Comparison of ENCODE assay signal across 9 mouse cellular contexts in genomic region chr11:75550200-75550946, GRCm38 (mm10). TPM values are rescaled to one million over a fixed set of nuclear protein-coding genes. Genes with fewer than 3 reads are reported as not detected.
DNase-seq lines count a peak whose midpoint lies in the region; ATAC-seq and TF ChIP-seq lines count a peak whose summit lies in the region.
"Had no signal": no experiment of that assay in that cellular context is flagged by ENCODE, and none has a peak within 500 bp of the region (broad histone marks: within the 10 kb centered on the region; RNA-seq: fewer than 3 reads in every experiment).

No protein-coding gene starts in this region.

- H3K27ac ChIP-seq in layer of hippocampus, adult 2 months: peak overlapping the region; percentile 83; the same call in 1 of the 2 replicates
- H3K27ac ChIP-seq in limb, embryonic 12.5 days: peak overlapping the region; percentile 41; the same call in 1 of the 2 replicates
- peak overlapping the region; percentile 52 for H3K27ac ChIP-seq in small intestine, adult 2 months (ENCODE audit: insufficient read depth, low read depth, low read length)

- TF ChIP-seq CTCF in layer of hippocampus, adult 2 months (conservative IDR thresholded peaks at IDR 0.05): no peak
- TF ChIP-seq CTCF in small intestine, adult 2 months (IDR thresholded peaks at IDR 0.05; ENCODE audit: extremely low read depth, insufficient read length, insufficient replicate concordance, low read depth, low read length): no peak

- no peak overlapping the region for H3K4me3 ChIP-seq in layer of hippocampus, adult 2 months
- no peak overlapping the region for H3K4me3 ChIP-seq in limb, embryonic 12.5 days (replicated peaks)
- no peak overlapping the region for H3K4me3 ChIP-seq in small intestine, adult 2 months (ENCODE audit: low read depth, low read length)
- H3K4me3 ChIP-seq: megakaryocyte, embryonic 14.5 days had no signal

- H3K4me1 ChIP-seq in limb, embryonic 12.5 days (replicated peaks): peaks cover 40% of the 10 kb centered on the region
- H3K4me1 ChIP-seq in small intestine, adult 2 months (ENCODE audit: control insufficient read depth, insufficient read depth, insufficient read length, low read length): 0 out of 2 replicates have a peak, but pooled peaks cover 9% of the 10 kb centered on the region

- no peak overlapping the region for H3K9ac ChIP-seq in limb, embryonic 12.5 days (replicated peaks)

- no peaks in the 10 kb centered on the region for H3K27me3 ChIP-seq in limb, embryonic 12.5 days
- H3K27me3 ChIP-seq in small intestine, adult 2 months (ENCODE audit: control insufficient read depth, insufficient read depth, low read length): no peaks in the 10 kb centered on the region
- H3K27me3 ChIP-seq: megakaryocyte, embryonic 14.5 days had no signal

- 71% methylated on average over 12 of the region's 12 CpGs for WGBS in limb, embryonic 12.5 days
- 80% methylated on average over 12 of the region's 12 CpGs for WGBS in small intestine, adult 2 months

- no peak overlapping the region for H3K4me2 ChIP-seq in limb, embryonic 12.5 days

- DNase-seq in layer of hippocampus, adult 2 months (ENCODE audit: low spot score in 2 of 2): no peak
- no peak for DNase-seq in layer of hippocampus, adult 11-12 months (ENCODE audit: low spot score)
- DNase-seq in gastrocnemius, postnatal 25 days: peak; percentile 72
- DNase-seq in right cerebral cortex, adult 18-20 months: no peak
- DNase-seq in layer of hippocampus, adult 8-10 months (ENCODE audit: low spot score in 2 of 2): no peak

- TF ChIP-seq POLR2A in small intestine, adult 2 months (IDR thresholded peaks at IDR 0.05; ENCODE audit: low read depth, low read length): no peak

- H3K36me3 ChIP-seq in limb, embryonic 12.5 days: no peaks in the 10 kb centered on the region
- peaks cover 59% of the 10 kb centered on the region for H3K36me3 ChIP-seq in small intestine, adult 2 months (ENCODE audit: control insufficient read depth, insufficient read depth, low read length)

- ATAC-seq in limb, embryonic 12.5 days (ENCODE audit: insufficient number of reproducible peaks, insufficient read depth, low FRiP score, low TSS enrichment, low read depth): no peak
- no peak for ATAC-seq in CD4-positive, CD25-positive, alpha-beta regulatory T cell, adult 4 months

- no peaks in the 10 kb centered on the region for H3K9me3 ChIP-seq in limb, embryonic 12.5 days
- H3K9me3 ChIP-seq: megakaryocyte, embryonic 14.5 days had no signal

RNA-seq across cellular contexts. Expression of gene Slc43a2, which starts 18.9 kb away (rescaled TPM):
- total RNA-seq in layer of hippocampus, adult 2 months (2021): 10 to 100 TPM; 43.0 to 53.4 TPM
- 10 to 100 TPM; 23.5 to 26.8 TPM for total RNA-seq in gastrocnemius, postnatal 25 days (2021)
- 3.7 and 4.2 TPM in 2 replicates for polyA plus RNA-seq in limb, embryonic 12.5 days (2016; fragmentation: Nextera tagmentation; extraction: Ambion mirVana)
- polyA plus RNA-seq in small intestine, adult 2 months (2012; rRNA removed): 165 and 508 TPM in 2 replicates
- polyA plus RNA-seq in CD4-positive, CD25-positive, alpha-beta regulatory T cell, adult 4 months (2017; shearing (Covaris generic)): 10 to 100 TPM; 17.3 to 27.2 TPM
- total RNA-seq in layer of hippocampus, adult 8-10 months (2022): 10 to 100 TPM; 42.6 to 55.5 (median 52.7) TPM

RNA-seq across cellular contexts. Expression of gene Scarf1, which starts 37.0 kb away (rescaled TPM):
- 1 to 10 TPM; 1.3 TPM for total RNA-seq in layer of hippocampus, adult 2 months (2021)
- total RNA-seq in gastrocnemius, postnatal 25 days (2021): 1 to 10 TPM; 3.2 to 4.7 TPM
- polyA plus RNA-seq in limb, embryonic 12.5 days (2016; fragmentation: Nextera tagmentation; extraction: Ambion mirVana): 5.4 and 6.0 TPM in 2 replicates
- 9.4 and 12.3 TPM in 2 replicates for polyA plus RNA-seq in small intestine, adult 2 months (2012; rRNA removed)
- under 1 TPM; 0.85 to 0.91 TPM for polyA plus RNA-seq in CD4-positive, CD25-positive, alpha-beta regulatory T cell, adult 4 months (2017; shearing (Covaris generic))
- 1 to 10 TPM; 1.1 to 1.6 (median 1.4) TPM for total RNA-seq in layer of hippocampus, adult 8-10 months (2022)

RNA-seq across cellular contexts. Expression of gene Pitpna, which starts 37.5 kb away (rescaled TPM):
- total RNA-seq in layer of hippocampus, adult 2 months (2021): 100 to 1,000 TPM; 269 to 283 TPM
- total RNA-seq in gastrocnemius, postnatal 25 days (2021): 100 to 1,000 TPM; 123 to 168 TPM
- 80.8 and 89.5 TPM in 2 replicates for polyA plus RNA-seq in limb, embryonic 12.5 days (2016; fragmentation: Nextera tagmentation; extraction: Ambion mirVana)
- 88.0 and 185 TPM in 2 replicates for polyA plus RNA-seq in small intestine, adult 2 months (2012; rRNA removed)
- polyA plus RNA-seq in CD4-positive, CD25-positive, alpha-beta regulatory T cell, adult 4 months (2017; shearing (Covaris generic)): 10 to 100 TPM; 22.1 to 42.5 TPM
- 100 to 1,000 TPM; 264 to 282 (median 275) TPM for total RNA-seq in layer of hippocampus, adult 8-10 months (2022)

RNA-seq across cellular contexts. Expression of gene Rilp, which starts 40.5 kb away (rescaled TPM):
- total RNA-seq in layer of hippocampus, adult 2 months (2021): 1 to 10 TPM; 1.6 to 1.7 TPM
- 10 to 100 TPM; 39.2 to 42.8 TPM for total RNA-seq in gastrocnemius, postnatal 25 days (2021)
- polyA plus RNA-seq in limb, embryonic 12.5 days (2016; fragmentation: Nextera tagmentation; extraction: Ambion mirVana): 0.26 and 0.67 TPM in 2 replicates
- 8.0 and 15.0 TPM in 2 replicates for polyA plus RNA-seq in small intestine, adult 2 months (2012; rRNA removed)
- polyA plus RNA-seq in CD4-positive, CD25-positive, alpha-beta regulatory T cell, adult 4 months (2017; shearing (Covaris generic)): under 1 TPM in 1 of 2 experiments, not detected in 1; 0.56 TPM
- total RNA-seq in layer of hippocampus, adult 8-10 months (2022): 1 to 10 TPM; 1.1 to 2.3 (median 1.6) TPM
